Mouse (Mus musculus) gastrocnemius, postnatal 36 days (tissue): ENCODE data around the gene Adss. TPM values are rescaled to one million over a fixed set of nuclear protein-coding genes. Genes with fewer than 3 reads are reported as not detected.

Source experiments
- DNase-seq, 2 experiments: peaks; one replicate each; pipeline ENCODE4 v3.0.0; 2022
- intact Hi-C: fragments of 180-260 bp; cut with DNase I; formaldehyde crosslinking; loops from one replicate; pipeline ENCODE4 v1.15.1; 2025
- total RNA-seq, 2 experiments: library from RNA; stranded (reverse); gene quantifications; 2 replicates each; pipeline ENCODE4 v1.2.3; 2021

Adss gene
- total RNA-seq, 2 experiments from 2014 or later: 8.7 to 9.1 TPM

DNA sequence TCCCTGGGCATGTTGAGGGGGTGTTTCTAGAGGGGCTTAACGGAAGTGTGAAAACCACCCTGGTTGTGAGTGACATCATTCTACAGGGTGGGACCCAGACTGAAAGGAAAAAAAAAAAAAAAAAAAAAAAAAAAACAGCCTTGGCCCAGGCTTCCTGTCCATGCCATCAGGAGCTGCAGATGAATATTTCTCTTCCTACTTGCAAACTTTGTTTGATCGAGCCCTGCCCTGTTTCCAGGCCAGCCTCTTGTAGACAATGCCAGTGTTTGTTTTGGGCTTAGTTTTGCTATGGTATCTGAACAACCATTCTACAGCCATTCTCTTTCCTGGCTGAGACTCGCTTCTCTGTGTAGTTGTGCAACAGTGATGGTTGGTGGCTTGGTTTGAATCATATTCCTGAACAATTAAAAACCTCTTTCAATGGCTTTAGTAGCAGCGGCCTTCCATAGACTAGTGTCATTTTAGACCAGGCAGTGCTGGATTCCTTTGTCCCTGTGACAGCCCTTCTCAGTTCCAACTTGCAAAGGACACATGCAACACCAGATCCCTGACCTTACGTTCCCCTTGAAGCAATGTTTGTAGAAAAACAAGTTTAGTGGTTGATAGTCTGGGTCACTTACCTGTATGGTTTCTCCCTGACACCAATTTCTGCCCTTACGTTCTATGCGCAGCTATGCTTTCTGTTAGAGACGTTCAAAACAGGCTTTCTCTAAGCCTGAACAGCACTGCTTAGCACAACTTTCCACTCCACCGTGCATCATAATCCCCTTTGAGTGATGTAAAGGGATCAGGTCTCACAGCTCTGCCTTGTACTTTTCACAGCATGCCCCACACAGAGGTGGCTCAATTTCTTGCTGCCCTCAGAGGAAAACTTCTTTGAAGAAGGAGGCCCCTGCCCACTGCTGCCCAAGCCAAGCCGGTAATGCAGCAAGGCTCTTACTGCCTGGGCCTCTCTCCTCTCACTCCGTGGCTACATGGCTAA lies 67.0 kb downstream of the Adss start, which contains the start of gene 1700016C15Rik:
Gene 1700016C15Rik, plus strand, starts transcription at position 772 of the 982 bp plus-strand sequence.
- no peak for DNase-seq
- intact Hi-C loops: no loop called here

- no peak for DNase-seq
- intact Hi-C loops: no loop called here
Measured at GRCm38 (mm10) chr1:177727883-177728525, 68.3 kb downstream of the Adss start.

DNA sequence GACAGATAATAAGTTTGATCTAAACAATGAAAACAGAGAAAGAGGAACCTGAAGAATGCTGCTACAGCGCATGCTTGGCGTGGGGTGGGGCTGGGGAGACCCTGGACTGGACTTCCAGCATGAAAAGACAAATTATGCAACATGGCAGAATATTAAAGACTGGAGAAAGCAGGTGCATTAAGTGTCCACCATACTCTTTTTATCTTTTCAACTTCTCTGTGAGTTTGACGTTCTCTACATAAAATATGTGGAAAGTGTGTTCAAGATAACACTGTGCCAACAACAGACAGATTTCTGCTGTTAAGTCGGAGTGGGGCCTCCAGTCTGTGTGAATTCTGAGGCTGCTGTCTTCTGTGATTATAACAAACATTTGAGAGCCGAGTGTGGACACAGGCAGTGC lies 69.4 kb downstream of the Adss start:
- no peak for DNase-seq
- intact Hi-C loops: no loop called here

- intact Hi-C loops: no loop called here
- no peak for DNase-seq
Measured at GRCm38 (mm10) chr1:177723786-177724185, 72.5 kb downstream of the Adss start.

- no peak for DNase-seq
- intact Hi-C loops: no loop called here
Measured at GRCm38 (mm10) chr1:177719029-177719427, 77.3 kb downstream of the Adss start.

- no peak for DNase-seq
- intact Hi-C loops: no loop called here
Measured at GRCm38 (mm10) chr1:177718340-177719028, 77.8 kb downstream of the Adss start.

- intact Hi-C loops: no loop called here
- no peak for DNase-seq
Measured at GRCm38 (mm10) chr1:177717057-177717835, 79.1 kb downstream of the Adss start.

- no peak for DNase-seq
Measured at GRCm38 (mm10) chr1:177716448-177716847, 79.9 kb downstream of the Adss start.

DNA sequence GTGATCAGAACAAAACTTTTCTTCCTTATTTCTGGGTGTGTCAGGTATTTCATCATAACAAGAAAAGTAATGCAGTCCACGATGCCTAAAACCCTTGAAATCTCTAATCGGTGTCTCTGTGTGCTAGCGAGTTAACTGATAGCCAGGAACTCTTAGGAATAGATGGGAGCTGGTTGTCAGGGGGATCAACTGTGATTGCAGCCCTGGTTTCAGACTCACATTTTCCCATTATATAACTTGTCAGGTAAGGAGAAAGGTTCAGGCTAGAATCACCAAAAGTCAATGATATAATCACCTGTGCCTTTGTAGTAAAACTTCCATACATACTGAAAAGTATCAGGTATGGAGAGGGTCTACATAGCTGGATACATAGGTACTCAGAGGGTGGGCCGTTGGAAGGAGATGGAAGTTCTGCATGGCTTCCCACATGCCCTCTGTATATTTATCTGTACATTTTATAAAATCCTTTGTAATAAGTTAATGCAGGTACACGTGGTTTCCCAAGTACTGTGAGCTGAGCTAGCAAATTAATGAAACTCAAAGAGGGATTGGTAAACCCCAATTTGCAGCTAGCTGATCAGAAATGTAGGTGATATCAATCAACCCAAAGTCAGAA lies 81.8 kb downstream of the Adss start:
- intact Hi-C loops: no loop called here
- no peak for DNase-seq

More at GRCm38 (mm10) chr1:177716448-177716847, 79.9 kb downstream of the Adss start:
- intact Hi-C loops: no loop called here

DNA sequence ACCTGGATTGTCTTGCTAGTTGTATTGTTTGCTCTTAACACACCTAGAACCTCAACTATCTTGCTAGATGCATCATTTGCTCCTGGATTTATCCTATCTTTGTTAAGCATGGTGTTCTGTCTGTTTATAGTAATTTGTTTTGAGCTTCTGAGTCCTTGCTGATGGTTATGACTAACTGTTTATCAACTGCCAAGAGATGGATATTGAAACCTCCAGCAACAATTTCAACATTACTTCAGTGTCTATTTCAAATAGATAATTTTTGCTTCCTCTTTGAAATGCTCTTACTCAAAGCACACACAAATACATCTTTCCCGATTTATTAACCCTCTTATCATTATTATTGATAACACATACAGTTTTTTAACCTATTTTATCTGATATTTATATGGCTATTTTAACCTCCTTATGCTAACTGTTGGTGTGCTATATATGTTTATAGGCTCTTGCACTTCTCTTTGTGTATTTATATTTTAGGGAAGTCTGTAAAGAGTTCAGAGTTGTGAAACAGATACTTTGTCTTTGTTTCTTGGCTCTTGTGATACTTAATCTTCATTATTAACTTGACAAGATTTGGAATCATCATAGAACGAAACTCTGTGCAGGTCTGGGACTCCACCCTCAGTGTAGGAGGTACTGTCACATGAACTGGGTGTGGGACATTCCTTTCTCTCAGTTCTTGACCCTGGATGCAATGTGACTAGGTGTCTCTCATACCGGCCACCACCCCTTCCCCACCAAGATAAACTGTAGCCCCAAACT lies 82.5 kb downstream of the Adss start:
- intact Hi-C loops: no loop called here
- no peak for DNase-seq

Other genes starting within 250 kb of the Adss start
- gene 1700016C15Rik, start 66.7 kb downstream of the Adss start, total RNA-seq: under 1 TPM in 1 of 2 experiments, not detected in 1; 0.36 TPM
- gene Catspere2, start 186.9 kb upstream of the Adss start, total RNA-seq: under 1 TPM; 0.10 to 0.12 TPM